Mouse (Mus musculus) forebrain, embryonic 11.5 days (tissue): ENCODE measurements at regions not wholly inside any gene's neighbourhood (a gene's known extent, or its start where the extent isn't known, plus 50 kb on each side); places are given as distances from the start of the nearest gene placed in this dataset.

Source experiments
- ATAC-seq: fragments of 200-750 bp; cut with Nextera tagmentation; replicated peaks from 2 replicates; pipeline ENCODE4 v1.8.0; 2017; ENCODE audit warnings: moderate TSS enrichment; ENCODE audit not compliant: low FRiP score
- DNase-seq: peaks from one replicate; pipeline ENCODE4 v3.0.0-alpha.2; 2017; ENCODE audit warnings: low spot score
- H3K27ac ChIP-seq: fragments of 300-500 bp; sonication (generic); 2 replicates; pipeline ENCODE4 v1.5.1; 2014; ENCODE audit warnings: low read depth, low read length
- H3K27me3 ChIP-seq: fragments of 300-500 bp; sonication (generic); 2 replicates; pipeline ENCODE4 v1.6.1; 2014; ENCODE audit warnings: mild to moderate bottlenecking, low read length, mixed read lengths; ENCODE audit not compliant: control insufficient read depth, insufficient read depth
- H3K36me3 ChIP-seq: fragments of 300-500 bp; sonication (generic); 2 replicates; pipeline ENCODE4 v1.6.1; 2014; ENCODE audit warnings: mild to moderate bottlenecking, low read length, moderate library complexity, mixed read lengths; ENCODE audit not compliant: control insufficient read depth, insufficient read depth
- H3K4me1 ChIP-seq: fragments of 300-500 bp; sonication (generic); replicated peaks from 2 replicates; pipeline ENCODE4 v1.6.1; 2014; ENCODE audit warnings: low read length, mixed read lengths; ENCODE audit not compliant: control insufficient read depth, insufficient read depth
- H3K4me2 ChIP-seq: fragments of 300-500 bp; sonication (generic); 2 replicates; pipeline ENCODE4 v1.6.1; 2014; ENCODE audit warnings: low read depth, mild to moderate bottlenecking, low read length, moderate library complexity, mixed read lengths; ENCODE audit not compliant: severe bottlenecking
- H3K4me3 ChIP-seq: fragments of 300-500 bp; sonication (generic); 2 replicates; pipeline ENCODE4 v1.5.1; 2014; ENCODE audit warnings: low read depth, low read length
- H3K9ac ChIP-seq: fragments of 300-500 bp; sonication (generic); 2 replicates; pipeline ENCODE4 v1.6.1; 2014; ENCODE audit warnings: low read length
- H3K9me3 ChIP-seq: fragments of 300-500 bp; sonication (generic); 2 replicates; pipeline ENCODE4 v1.6.1; 2016; ENCODE audit warnings: low read length, mixed read lengths; ENCODE audit not compliant: control insufficient read depth
- WGBS: fragments of 180-500 bp; shearing (Covaris S2); extraction: QIAGEN DNeasy Blood & Tissue Kit; methylation state at CpG from one replicate; pipeline ENCODE4 v1.1.7; 2014; 5-methylcytosine and 5-hydroxymethylcytosine counted together

GRCm38 (mm10) chr4:95127970-95128369, 75.9 kb upstream of the Jun start:
- no peaks in the 10 kb centered on the region for H3K36me3 ChIP-seq
- 84% methylated on average over 2 of the region's 2 CpGs for WGBS
- no peak overlapping the region for H3K4me2 ChIP-seq
- H3K27ac ChIP-seq, result no peak overlapping the region
- H3K4me3 ChIP-seq, result no peak overlapping the region
- H3K4me1 ChIP-seq, result no peaks in the 10 kb centered on the region
- no peaks in the 10 kb centered on the region for H3K9me3 ChIP-seq
- no peak overlapping the region for H3K9ac ChIP-seq
- DNase-seq, result no peak
- no peaks in the 10 kb centered on the region for H3K27me3 ChIP-seq
- no peak for ATAC-seq

GRCm38 (mm10) chr4:95133815-95134214, 81.8 kb upstream of the Jun start:
- Histone ChIP-seq H3K9ac (no peak overlapping the region), H3K9me3 (no peaks in the 10 kb centered on the region), H3K36me3 (no peaks in the 10 kb centered on the region), H3K27me3 (no peaks in the 10 kb centered on the region), H3K27ac (no peak overlapping the region), H3K4me2 (no peak overlapping the region), H3K4me3 (no peak overlapping the region), H3K4me1 (peaks cover 18% of the 10 kb centered on the region)
- DNase-seq, result no peak
- no peak for ATAC-seq
- WGBS, result 31% methylated on average over 3 of the region's 3 CpGs

GRCm38 (mm10) chr4:95134611-95135010, 82.6 kb upstream of the Jun start:
- 11% methylated on average over 5 of the region's 5 CpGs for WGBS
- no peaks in the 10 kb centered on the region for H3K9me3 ChIP-seq
- no peak overlapping the region for H3K9ac ChIP-seq
- H3K36me3 ChIP-seq, result no peaks in the 10 kb centered on the region
- H3K27me3 ChIP-seq, result no peaks in the 10 kb centered on the region
- ATAC-seq, result 0 out of 2 replicates have a peak, but pooled peaks have one; percentile 40
- H3K27ac ChIP-seq, result no peak overlapping the region
- no peak overlapping the region for H3K4me3 ChIP-seq
- peak; percentile 72 for DNase-seq
- H3K4me1 ChIP-seq, result peaks cover 18% of the 10 kb centered on the region
- H3K4me2 ChIP-seq, result no peak overlapping the region

GRCm38 (mm10) chr4:95137413-95138143, 85.6 kb upstream of the Jun start:
- Histone ChIP-seq H3K36me3 (no peaks in the 10 kb centered on the region), H3K4me3 (no peak overlapping the region), H3K4me1 (peaks cover 18% of the 10 kb centered on the region), H3K27ac (peak overlapping the region; percentile 27; the same call in 1 of the 2 replicates), H3K9me3 (no peaks in the 10 kb centered on the region), H3K9ac (no peak overlapping the region), H3K4me2 (0 out of 2 replicates have a peak overlapping the region, but pooled peaks have one; percentile 0), H3K27me3 (no peaks in the 10 kb centered on the region)
- peak; percentile 71 for DNase-seq
- WGBS, result 22% methylated on average over 12 of the region's 12 CpGs
- ATAC-seq, result peak; percentile 84

GRCm38 (mm10) chr4:95138676-95139075, 86.7 kb upstream of the Jun start:
- WGBS, result 79% methylated on average over 2 of the region's 2 CpGs
- H3K36me3 ChIP-seq, result no peaks in the 10 kb centered on the region
- H3K4me2 ChIP-seq, result no peak overlapping the region
- DNase-seq, result no peak
- H3K9me3 ChIP-seq, result no peaks in the 10 kb centered on the region
- no peak overlapping the region for H3K27ac ChIP-seq
- no peak overlapping the region for H3K9ac ChIP-seq
- H3K4me1 ChIP-seq, result peaks cover 18% of the 10 kb centered on the region
- no peak for ATAC-seq
- no peak overlapping the region for H3K4me3 ChIP-seq
- no peaks in the 10 kb centered on the region for H3K27me3 ChIP-seq

GRCm38 (mm10) chr4:95141253-95141652, 89.2 kb upstream of the Jun start:
- WGBS, result 73% methylated on average over 2 of the region's 2 CpGs
- H3K27me3 ChIP-seq, result no peaks in the 10 kb centered on the region
- no peaks in the 10 kb centered on the region for H3K36me3 ChIP-seq
- H3K27ac ChIP-seq, result no peak overlapping the region
- no peak overlapping the region for H3K4me2 ChIP-seq
- ATAC-seq, result no peak
- no peak overlapping the region for H3K4me3 ChIP-seq
- H3K9me3 ChIP-seq, result no peaks in the 10 kb centered on the region
- H3K4me1 ChIP-seq, result peaks cover 12% of the 10 kb centered on the region
- peak; percentile 7 for DNase-seq
- no peak overlapping the region for H3K9ac ChIP-seq

- 84% methylated on average over 4 of the region's 4 CpGs for WGBS
- Histone ChIP-seq H3K36me3 (no peaks in the 10 kb centered on the region), H3K27me3 (no peaks in the 10 kb centered on the region), H3K9me3 (no peaks in the 10 kb centered on the region), H3K4me3 (no peak overlapping the region), H3K27ac (no peak overlapping the region), H3K4me1 (peaks cover 3% of the 10 kb centered on the region), H3K4me2 (no peak overlapping the region), H3K9ac (no peak overlapping the region)
- DNase-seq, result no peak
- ATAC-seq, result no peak
Observed at GRCm38 (mm10) chr4:95143130-95143529, 91.1 kb upstream of the Jun start.

GRCm38 (mm10) chr4:95143668-95144067, 91.6 kb upstream of the Jun start:
- ATAC-seq (no peak), DNase-seq (peak; percentile 35)
- Histone ChIP-seq H3K27ac (no peak overlapping the region), H3K9me3 (no peaks in the 10 kb centered on the region), H3K9ac (no peak overlapping the region), H3K4me2 (no peak overlapping the region), H3K4me3 (no peak overlapping the region), H3K36me3 (no peaks in the 10 kb centered on the region), H3K4me1 (no peaks in the 10 kb centered on the region), H3K27me3 (no peaks in the 10 kb centered on the region)
- 94% methylated on average over 5 of the region's 5 CpGs for WGBS

- peak; percentile 24 for DNase-seq
- no peak overlapping the region for H3K4me2 ChIP-seq
- no peak overlapping the region for H3K4me3 ChIP-seq
- H3K36me3 ChIP-seq, result no peaks in the 10 kb centered on the region
- H3K9me3 ChIP-seq, result no peaks in the 10 kb centered on the region
- H3K27me3 ChIP-seq, result no peaks in the 10 kb centered on the region
- no peaks in the 10 kb centered on the region for H3K4me1 ChIP-seq
- H3K27ac ChIP-seq, result no peak overlapping the region
- no peak overlapping the region for H3K9ac ChIP-seq
- no peak for ATAC-seq
Observed at GRCm38 (mm10) chr4:95144440-95144839, 92.4 kb upstream of the Jun start.
